In the genomic region with DNA sequence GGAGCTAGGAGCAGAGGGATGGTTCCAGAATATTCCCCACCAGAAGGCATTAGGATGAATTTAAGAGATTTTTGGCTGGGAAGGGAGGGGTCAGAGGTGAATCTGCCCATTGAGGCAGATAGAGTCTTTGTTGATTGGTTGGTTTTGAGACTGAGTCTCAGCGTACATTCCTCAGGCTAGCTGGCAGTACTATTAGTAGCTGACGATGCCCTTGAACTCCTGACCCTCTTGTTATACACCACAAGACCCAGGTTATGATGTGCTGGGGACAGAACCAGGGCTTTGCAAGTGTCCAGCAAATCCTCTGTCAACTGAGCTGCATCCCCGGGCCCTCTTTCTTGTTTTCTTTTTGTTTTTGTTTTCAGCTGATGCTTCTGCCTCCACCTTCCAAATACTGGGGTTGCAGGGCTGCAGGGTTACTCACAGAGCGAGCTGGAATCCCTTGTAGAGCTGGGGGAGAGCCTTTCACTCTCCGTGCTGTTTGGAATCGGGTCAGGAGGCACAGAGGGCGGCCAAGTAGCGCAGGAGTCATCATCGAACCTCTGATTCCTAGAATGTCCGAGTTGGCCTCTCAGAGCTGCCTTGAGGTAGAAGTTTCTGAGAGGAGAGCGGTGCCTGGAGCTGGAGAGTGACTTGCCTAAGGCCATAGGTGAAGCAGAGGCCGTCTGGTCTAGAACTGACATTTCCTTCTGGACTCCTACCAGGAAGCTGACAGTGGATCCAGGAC, we compare ENCODE assay signal across 21 mouse cellular contexts.
"Had no signal": no experiment of that assay in that cellular context is flagged by ENCODE, and none has a peak within 500 bp of the region (broad histone marks: within the 10 kb centered on the region; RNA-seq: fewer than 3 reads in every experiment).

No protein-coding gene starts in this region.

- H3K4me3 ChIP-seq: layer of hippocampus, adult 2 months; left cerebral cortex, adult 2 months; limb, embryonic 12.5 days; limb, embryonic 15.5 days; liver, embryonic 12.5 days; liver, embryonic 15.5 days; midbrain, embryonic 13.5 days; myocyte; neural tube, embryonic 13.5 days; stomach, embryonic 15.5 days had no signal

- H3K27me3 ChIP-seq: limb, embryonic 12.5 days; limb, embryonic 15.5 days; midbrain, embryonic 13.5 days; neural tube, embryonic 13.5 days; stomach, embryonic 15.5 days had no signal

- H3K27ac ChIP-seq: layer of hippocampus, adult 2 months; left cerebral cortex, adult 2 months; limb, embryonic 12.5 days; limb, embryonic 15.5 days; liver, embryonic 12.5 days; liver, embryonic 15.5 days; midbrain, embryonic 13.5 days; neural tube, embryonic 13.5 days; stomach, embryonic 15.5 days had no signal

- H3K4me1 ChIP-seq: limb, embryonic 12.5 days; limb, embryonic 15.5 days; midbrain, embryonic 13.5 days; neural tube, embryonic 13.5 days had no signal

- H3K36me3 ChIP-seq: limb, embryonic 12.5 days; limb, embryonic 15.5 days; liver, embryonic 12.5 days; liver, embryonic 15.5 days; midbrain, embryonic 13.5 days; neural tube, embryonic 13.5 days; stomach, embryonic 15.5 days had no signal

- H3K4me2 ChIP-seq: limb, embryonic 12.5 days; limb, embryonic 15.5 days; liver, embryonic 12.5 days; liver, embryonic 15.5 days; midbrain, embryonic 13.5 days; neural tube, embryonic 13.5 days; stomach, embryonic 15.5 days had no signal

- H3K9me3 ChIP-seq: limb, embryonic 12.5 days; limb, embryonic 15.5 days; liver, embryonic 12.5 days; liver, embryonic 15.5 days; midbrain, embryonic 13.5 days; neural tube, embryonic 13.5 days; stomach, embryonic 15.5 days had no signal

- H3K9ac ChIP-seq: limb, embryonic 12.5 days; limb, embryonic 15.5 days; liver, embryonic 12.5 days; liver, embryonic 15.5 days; midbrain, embryonic 13.5 days; neural tube, embryonic 13.5 days; stomach, embryonic 15.5 days had no signal

- ATAC-seq: liver, embryonic 12.5 days; midbrain, embryonic 13.5 days; midbrain, embryonic 16.5 days had no signal

- DNase-seq: kidney, adult 9 months; kidney, postnatal 14 days; kidney, postnatal 4 days; layer of hippocampus, postnatal 36 days; left cerebral cortex, postnatal 4 days; lung, adult 2 months; lung, postnatal 14 days; right cerebral cortex, postnatal 25 days; spleen, adult 18-20 months; thymus, postnatal 25 days had no signal
